Mouse (Mus musculus) frontal cortex, postnatal 25 days (tissue): ENCODE measurements around the gene Zfyve28.

Experiments
- DNase-seq, 2 experiments: peaks; one replicate each; pipeline ENCODE4 v3.0.0; 2022; ENCODE audit warnings: low spot score in 2 of 2

The Zfyve28 gene

DNA sequence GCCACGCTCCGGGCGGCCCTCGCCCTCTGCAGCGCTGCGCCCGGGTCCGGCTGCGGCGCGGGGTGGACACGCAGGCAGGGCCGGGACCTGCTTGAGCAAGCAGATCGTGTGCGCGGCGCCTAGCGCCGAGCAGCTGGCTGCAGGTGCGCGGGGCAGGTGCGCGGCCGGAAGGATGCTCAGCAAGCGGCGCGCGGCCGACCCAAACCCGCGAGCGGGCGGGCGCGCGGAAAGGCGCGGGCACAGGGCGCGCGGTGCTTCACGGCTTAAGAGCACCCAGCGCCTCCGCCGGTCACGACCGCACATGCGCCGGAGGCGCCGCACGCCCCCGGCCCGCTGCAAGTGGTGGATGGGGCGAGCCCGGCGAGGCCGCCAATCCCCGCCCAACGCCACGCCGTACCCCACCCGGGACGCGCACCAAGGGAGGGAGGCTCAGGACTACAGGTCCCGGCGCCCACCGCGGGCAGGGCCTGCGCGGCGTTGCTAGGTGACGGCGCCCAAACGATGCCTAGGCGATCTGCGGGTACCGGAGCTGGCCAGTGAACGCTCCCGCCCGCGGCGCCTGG is at the start of gene Zfyve28, which contains the start of gene Cfap99:
Gene Zfyve28 (minus strand): TSS at position 296 of the 563 bp plus-strand sequence.
Gene Cfap99 (plus strand): TSS at position 447 of the 563 bp plus-strand sequence.
- DNase-seq, result peak; percentile 85 to 88

DNA sequence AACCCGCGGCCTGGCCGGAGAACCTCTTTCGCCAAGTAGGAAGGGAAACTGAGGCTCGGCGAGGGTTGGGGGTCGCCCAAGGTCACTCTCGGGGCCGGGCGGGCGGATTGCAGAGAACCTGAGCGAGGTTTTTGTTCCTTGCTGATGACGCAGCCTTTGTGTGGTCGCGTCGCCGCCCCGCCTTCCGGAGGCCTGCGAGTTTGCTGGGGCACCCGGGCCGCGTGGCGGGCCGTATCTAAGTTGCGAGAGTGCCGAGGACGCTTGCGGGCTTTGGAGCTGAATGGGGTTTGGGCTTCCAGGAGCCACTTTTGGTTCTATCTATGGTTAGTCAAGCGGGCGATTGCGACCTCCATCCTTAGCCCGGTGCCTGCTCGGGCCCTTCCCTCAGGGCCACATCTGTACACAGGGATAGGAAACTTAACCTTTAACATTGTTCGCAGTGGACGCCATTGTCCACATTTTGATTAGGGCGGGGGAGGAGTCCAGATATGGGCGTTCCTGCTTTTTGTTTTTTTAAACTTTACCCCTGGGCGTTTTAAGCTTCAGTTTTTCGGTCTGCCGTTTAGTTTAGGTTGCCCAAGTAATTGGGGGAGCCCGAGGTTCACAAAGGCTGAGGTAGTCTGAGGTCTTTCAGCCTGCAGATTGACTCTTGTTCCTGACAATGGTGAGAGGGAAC is 48.7 kb upstream of the Zfyve28 start:
- peak in 1 of 2 experiments; percentile 12 for DNase-seq

DNA sequence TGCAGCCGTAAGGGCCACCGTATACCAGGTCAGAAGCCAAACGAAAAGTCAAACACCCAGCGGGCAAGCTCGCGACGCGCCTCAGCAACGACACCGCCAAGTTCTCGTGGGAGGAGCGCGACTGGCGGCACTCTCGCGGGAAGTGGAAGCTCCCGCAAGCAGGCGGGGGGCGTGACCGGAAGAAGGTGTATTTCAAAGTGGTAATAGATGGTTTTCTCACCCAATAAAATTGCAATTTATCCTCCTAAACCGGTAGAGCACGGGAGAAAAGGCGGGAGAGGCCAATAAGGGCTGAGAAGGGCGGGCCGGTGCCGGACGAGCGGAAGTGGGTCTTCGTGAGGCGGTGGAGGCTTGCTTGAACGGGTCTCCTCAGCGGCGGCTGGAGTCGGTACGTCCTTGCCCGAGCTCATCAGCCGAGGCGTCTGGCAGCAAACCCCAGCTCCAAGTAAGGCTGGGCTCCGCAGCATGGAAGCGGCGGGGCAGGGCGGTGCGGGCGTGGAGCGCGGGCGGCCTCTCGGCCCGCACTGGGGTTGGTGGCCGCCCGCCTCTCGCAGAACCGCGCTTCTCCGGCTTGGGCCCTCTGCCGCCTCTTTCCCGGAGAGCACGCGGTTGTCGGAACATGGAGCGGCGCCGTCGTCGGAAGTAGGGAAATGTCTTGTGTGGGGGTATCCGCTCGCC is 48.0 kb upstream of the Zfyve28 start, which contains the start of gene Rnf4:
Gene Rnf4 (plus strand): TSS at position 193 of the 678 bp plus-strand sequence.
- peak; percentile 91 to 97 for DNase-seq

DNA sequence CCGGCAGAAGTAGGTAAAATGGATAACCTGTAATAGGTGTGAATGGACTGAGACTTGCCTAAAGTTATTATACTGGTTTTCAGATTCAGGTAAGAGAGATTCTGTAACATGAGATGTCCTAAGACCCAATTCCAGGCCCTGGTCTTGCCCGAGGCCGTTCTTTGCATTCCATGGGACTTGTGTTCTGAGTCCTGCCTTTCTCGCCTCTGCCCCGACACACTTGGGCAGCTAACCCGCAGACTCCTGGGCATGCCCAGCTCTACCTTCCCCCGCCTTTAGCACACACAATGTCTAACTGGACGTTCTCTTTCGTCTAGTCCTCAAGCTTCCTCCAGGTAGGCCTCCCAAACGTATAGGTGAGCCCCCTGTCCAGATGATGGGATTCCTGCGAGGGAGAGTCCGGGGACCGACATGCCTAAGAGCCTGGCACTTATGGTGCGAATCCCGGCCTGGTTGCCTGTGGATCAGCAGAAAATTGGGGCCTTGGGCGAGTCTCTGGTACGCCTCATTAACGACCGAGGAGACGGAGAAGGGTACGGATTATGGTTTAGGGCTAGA is 47.4 kb upstream of the Zfyve28 start:
- DNase-seq, result no peak

DNA sequence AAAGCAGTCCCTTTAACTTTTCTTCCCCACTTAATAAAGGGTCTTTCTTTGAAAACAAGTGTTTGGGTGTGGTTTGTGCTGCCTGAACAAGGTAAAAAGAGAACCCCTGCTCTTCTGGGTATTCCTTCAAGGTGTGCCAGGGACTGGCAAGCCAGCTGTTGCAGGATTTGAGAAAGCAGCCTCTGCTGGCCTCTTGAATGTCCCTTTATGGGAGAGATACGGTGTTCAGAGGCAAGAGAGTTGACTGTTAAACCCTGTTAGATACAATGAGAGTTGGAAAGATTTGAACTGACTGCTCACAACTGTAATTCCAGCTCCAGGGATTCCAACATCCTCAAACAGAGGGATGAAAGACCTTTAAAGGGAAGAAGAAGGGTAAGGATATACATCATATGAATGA is 45.8 kb upstream of the Zfyve28 start:
- DNase-seq, result no peak

DNA sequence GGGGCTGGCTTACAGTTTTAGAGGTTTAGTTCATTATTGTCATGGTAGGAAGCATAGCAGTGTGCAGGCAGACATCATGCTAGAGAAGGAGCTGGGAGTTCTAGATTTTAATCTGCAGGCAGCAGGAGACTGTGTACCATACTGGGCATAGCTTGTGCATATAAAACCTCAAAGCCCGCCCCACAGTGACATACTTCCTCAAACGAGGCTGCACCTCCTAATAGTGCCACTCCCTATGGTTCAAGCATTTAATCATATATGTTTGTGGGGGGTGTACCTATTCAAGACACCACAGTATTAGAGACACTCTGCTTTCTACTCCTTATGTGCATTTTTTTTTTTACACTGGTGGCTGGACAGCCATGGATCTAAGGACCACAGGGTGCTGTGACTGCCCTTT is 41.9 kb upstream of the Zfyve28 start:
- DNase-seq, result no peak

DNA sequence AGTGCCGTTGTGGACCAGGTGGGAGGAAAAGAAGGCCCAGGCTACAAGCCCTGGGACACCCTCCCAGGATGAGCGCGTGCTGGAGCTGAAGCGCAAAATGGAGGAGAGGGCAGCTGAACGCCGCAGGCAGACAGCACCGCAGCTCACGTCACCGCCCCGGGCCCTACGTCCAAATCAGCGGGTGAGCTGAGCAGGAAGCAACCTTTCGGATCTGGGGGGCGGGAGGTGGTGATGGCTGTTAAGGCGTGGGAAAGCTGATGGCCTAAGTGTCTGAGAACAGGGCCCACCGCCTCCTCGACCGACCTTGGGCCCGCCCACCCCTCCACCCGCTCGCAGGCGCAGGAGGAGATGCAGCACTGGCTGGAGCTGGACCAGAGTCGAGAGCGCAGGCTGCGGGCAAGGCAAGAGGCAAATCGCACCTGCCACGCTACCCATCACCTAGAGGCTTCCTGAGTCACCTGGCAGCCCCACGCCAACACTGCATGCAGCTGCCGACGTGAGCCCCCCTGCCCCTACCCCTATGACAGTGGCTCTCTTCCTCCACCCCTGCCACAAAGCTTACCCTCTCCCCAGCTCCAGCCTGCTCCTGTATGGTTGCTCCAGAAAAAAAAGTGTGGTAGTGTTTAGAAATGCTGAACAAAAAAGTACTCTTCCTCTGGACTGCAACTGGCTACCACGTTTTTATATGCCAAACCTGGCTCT is 38.8 kb upstream of the Zfyve28 start:
- no peak for DNase-seq

DNA sequence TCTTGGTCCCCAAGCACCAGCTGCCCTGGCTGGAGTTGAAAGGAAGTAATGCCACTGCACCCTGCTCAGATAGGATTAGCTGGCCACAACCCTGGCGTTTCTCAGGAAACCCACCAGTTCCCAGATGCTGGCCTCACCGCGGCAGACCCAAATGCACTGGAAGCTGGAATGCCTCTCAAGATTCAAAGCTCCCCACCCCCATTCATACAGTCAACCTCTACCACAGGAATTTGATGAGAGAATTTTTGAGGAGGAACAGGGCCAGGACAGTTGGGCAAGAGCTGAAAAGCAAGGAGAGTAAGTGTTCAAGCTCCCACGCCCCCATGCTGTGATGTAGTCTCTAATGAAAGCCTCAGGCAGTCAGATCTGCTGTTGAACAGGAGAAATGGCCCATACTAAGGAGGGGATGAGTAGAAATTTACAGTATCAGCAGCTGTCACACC is 38.0 kb upstream of the Zfyve28 start:
- no peak for DNase-seq

DNA sequence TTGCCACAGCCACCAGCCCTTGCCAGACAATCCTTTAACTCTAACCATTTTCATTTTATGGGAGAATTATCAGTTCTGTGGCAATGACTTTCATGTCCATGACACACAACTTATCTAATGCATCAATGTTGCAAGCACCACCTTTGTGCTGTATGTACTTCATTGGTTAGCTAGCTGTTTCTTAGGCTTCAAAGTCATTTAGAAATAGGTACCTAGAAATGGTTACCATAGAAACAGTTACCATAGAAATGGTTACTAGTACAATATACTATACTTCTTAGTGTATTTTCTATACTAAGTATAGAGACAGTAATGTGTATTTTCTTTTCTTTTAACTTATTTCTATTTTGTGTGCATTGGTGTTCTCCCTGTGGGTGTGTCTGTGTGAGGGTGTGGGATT is 37.0 kb upstream of the Zfyve28 start:
- no peak for DNase-seq

DNA sequence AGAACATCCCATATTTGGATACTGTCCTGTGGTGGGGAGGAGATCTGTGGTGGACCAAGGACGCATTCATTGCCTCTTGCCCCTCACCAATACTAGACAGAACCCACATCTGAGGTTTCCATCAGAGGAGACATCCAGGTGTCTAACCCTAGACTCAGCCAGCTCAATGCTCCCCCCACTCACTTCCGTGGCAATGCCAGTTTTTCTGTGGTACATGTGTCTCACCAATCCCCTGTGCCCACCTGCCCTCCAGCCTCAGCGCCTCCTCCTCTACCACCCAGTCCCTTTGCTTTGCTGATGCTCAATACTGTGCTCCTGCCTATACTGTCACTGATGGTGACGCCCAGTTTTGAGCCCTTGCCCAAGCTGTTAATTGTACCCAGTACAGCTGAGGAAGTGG is 33.0 kb upstream of the Zfyve28 start:
- DNase-seq, result no peak

DNA sequence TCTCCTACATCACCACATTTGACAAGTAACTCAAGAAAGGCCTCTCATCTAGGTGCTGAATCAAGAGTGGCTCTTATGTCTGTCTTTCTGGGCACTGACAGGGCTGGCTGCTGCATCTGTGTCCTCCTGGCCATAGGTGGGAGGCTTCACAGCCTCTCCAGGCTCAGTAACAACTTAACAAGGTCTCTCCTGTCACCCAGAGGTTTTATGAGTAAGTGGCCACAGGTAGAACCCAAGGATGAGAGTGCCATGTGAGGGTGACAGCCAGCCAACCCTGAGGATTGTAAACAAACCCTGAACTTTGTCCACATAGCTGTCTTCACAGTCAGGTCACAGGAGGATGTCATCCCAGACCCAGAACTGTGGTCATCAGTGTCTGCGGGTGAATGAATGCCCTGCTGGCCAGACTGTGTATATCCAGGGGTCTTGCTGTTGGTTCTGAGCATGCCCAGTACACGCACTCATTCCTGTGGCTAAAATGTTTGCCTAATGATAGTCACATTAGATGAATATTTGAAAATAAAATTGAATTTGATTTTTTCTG is 31.3 kb upstream of the Zfyve28 start:
- DNase-seq, result no peak

DNA sequence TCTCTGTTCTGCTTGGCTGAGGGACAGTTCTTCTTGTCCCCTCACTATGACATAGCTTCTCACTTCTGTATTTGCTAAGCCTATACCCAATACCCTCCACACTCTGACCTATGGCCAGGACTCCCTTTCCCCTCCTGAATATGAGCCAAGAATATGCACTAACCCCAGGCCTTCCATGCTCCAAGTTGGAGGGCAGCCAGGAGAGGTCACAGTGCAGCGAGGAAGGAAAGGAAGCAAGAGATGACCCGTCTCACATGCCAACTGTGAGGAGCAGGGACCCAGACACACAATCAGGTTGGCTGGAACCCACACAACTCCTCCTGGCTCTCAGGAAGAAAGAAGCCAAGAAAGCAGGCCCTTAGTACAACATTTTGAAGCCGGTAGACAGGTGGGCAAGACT is 20.8 kb upstream of the Zfyve28 start:
- no peak for DNase-seq

DNA sequence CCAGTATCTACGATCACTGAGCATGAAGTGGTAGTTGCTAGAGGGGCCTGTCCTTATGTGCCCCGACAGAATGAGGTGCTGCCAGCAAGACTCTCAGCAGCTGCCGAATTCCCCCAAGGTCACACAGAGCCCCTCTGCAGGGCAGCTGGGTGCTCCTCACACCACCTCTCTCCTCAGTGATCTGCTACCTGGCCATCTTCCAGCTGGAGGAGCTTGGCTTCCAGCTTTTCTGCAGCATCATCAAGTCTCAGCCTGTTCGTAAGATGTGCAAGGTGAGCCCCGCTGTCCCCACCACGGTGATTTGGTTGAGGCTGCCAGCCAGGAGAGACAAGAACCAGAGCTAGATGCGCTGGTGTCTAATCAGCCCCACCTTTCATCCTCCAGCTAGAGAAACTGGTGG is 14.1 kb upstream of the Zfyve28 start:
- no peak for DNase-seq

DNA sequence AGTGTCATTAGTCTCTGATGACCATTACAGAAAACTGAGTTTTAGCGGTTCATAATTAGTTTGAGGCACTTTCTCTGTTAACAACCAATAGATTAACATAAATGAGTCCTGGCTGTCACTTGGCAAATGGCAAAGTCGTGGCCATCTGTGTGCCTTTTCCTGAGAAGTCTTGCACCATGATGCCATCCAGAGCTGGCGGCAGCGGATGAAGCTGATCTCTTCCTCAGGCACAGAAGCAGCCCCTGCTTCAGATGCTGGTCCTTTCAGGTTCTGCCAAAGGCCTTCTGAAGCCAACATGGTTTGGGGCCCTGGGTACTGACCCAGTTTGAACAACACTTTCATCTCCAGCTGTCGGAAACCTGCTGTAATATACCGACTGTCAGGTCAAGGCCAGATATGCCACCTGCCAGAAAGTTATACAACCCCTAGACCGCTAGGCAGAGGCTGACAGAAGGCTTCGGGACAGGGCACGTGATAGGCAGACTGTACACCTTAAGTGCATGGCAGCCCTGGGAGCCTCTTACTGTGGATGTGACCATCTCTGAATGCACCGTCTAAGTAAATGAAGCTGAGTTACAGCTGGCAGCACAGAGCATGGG is 10.8 kb upstream of the Zfyve28 start:
- no peak for DNase-seq

DNA sequence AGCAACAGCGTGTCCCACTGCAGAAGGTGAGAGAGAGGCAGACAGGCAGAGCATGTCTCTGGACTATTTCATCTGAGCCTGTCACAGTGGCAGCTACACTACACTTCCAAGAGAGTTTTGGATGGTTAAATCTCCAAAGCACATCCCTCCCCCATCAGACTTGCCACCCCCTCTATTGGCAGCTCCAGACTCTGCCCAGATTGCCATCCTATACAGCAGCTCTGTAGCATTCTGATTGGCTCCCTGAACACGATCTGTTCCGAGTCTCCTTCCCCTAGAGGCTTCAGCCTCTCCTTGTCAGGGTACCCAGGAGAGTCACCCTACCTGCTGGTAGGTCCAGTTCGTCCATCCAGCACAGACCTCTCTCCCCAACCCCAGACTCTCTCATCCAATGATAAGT is 9.8 kb upstream of the Zfyve28 start:
- DNase-seq, result no peak

DNA sequence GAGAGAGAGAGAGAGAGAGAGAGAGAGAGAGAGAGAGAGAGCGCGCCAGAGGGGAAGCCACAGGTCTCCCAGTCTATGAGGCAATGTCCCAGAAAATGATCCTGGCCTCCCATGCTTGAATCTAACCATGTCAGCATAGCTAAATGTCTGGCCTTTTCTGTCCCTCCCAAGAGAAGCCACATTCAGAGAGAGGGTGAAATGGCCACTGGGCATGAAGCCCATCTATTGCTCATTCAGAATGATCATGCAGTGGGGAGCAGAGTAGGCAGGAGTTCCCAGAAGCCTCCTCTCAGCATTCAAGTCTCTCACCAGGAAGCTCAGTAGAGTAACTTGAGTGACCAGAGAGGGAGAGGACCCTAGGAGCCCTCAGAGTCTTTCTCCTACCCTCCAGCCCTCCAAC is 6.9 kb upstream of the Zfyve28 start:
- DNase-seq, result no peak

DNA sequence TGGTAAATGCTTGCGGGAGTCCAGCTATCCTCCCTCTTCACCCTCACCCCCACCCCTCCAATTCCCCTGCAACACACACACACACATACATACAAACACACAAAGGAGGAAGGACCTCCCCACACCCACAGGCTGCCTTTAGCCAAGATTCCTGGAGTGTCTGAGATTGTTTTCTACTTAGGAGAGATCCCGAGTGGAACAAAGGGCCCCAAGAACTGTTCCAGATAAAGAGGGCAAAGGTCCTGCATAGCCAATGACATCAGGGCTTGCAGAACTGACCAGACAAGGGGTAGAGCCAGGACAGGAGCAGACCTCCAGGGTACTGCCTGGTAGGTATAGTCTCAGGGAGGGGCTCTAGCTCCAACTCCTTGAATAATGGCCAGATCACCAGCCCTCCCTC is 6.4 kb upstream of the Zfyve28 start:
- no peak for DNase-seq

DNA sequence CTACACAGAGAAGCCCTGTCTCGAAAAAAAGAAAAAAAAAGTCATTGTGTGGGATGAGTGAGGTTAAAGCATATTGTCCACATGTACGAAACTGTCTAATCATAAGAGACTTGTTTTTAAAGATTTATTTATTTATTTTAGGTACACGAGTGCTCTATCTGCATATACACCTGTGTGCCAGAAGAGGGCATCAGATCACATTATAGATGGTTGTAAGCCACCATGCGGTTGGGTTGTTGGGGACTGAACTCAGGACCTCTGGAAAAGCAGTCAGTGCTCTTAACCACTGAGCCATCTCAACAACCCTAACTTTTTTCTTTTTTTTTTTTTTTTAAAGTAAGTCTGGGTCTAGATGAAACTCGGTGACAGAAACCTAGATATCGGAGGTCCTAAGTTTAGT is 5.1 kb upstream of the Zfyve28 start:
- DNase-seq, result no peak

DNA sequence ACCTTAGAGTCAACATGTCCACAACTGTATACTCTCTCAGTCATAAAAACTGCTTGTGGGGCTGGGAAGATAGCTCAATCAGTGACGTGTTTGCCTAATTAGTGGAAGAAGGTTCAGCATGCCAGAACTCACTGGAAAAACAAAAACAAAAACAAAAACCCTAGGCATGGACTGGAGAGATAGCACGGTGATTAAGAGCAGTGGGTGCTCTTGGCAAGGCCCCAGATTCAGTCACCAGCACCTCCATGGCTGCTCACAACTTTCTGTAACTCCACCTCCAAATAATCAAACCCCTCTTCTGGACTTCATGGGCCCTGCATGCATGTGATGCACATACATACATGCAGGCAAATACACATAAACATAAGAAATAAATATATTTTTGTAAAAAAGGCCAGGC is 1.0 kb upstream of the Zfyve28 start:
- no peak for DNase-seq

DNA sequence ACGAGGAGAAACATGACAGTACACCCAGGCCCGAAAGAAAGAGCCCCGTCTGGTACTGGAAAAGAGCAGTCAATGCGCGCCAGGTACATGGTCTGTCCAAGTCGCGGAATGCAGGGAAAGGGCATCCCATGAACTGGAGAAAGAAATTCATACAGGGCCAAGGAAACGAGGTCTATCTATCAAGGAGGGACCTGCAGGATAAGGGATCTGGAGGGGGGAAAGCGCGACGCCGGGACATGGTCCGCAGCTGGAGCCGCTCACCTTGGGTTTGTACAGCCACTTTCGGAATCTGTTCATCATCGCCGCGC is 457 bp downstream of the Zfyve28 start:
- no peak for DNase-seq

DNA sequence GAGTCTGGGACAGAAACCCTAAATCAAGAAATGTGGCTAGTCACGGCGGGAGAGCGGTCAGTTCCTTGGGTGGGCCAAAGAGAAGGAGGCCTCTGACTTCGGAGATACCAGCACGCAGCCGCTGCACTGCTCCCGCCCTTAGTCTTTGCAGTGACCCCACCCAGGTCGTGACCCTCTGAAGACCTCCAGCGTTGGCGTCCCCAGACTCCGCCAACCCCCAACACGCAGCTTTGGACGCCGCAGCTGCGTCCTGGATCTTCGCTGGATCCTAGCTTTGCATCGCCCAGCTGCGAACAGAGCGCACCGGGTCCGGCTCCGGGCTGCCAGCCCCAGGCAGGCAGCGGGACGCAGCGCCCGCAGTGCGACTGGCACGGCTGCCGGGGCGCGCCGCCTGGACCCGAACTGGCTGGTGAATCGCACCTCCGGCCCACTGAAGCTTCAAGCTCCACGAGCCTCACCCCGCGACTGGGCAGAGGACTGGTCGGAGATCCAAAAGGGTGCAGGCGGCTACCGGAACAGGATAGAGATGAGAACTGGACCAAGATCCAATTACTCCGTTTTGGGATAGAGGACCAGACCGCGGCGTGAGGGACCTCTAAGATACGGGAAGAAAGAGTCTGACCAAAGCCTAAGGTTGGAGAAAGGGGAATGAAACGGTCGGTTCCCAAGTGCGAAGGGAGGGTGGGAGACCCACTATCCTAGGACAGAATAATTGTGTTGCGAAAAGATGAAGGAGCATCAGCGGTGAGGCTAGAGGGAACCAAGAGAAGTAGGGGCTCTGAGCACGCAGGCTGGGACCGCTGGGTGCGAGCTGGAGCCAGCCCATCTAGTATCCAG is 1.0 kb downstream of the Zfyve28 start:
- no peak for DNase-seq
